Mouse (Mus musculus): ENCODE measurements around the gene Pnpla2. TPM values are rescaled to one million over a fixed set of nuclear protein-coding genes. Genes with fewer than 3 reads are reported as not detected.

Pnpla2 gene
- total and polyA plus RNA-seq, 2 experiments from 2014 or later = 6.5 to 22.2 TPM

- peaks cover 27% of the 10 kb centered on the region for H3K36me3 ChIP-seq (ENCODE audit: insufficient read depth, low read length)
- H3K4me1 ChIP-seq (ENCODE audit: insufficient read depth, low read length) = peaks cover 25% of the 10 kb centered on the region
- no peaks in the 10 kb centered on the region for H3K9me3 ChIP-seq (ENCODE audit: low read length)
- H3K27ac ChIP-seq (ENCODE audit: low read depth, low read length) = peak overlapping the region; percentile 79
- H3K4me3 ChIP-seq (ENCODE audit: low read depth, low read length) = peak overlapping the region; percentile 55
- DNase-seq (ENCODE audit: low spot score) (no peak), ATAC-seq (ENCODE audit: low FRiP score) (no peak)
- H3K27me3 ChIP-seq (ENCODE audit: insufficient read depth, low read length) = no peaks in the 10 kb centered on the region
- peak overlapping the region; percentile 92 for H3K4me2 ChIP-seq (ENCODE audit: low read depth, low read length, poor library complexity, severe bottlenecking)
- 67% methylated on average over 15 of the region's 15 CpGs for WGBS
- no peak for TF ChIP-seq CTCF (IDR thresholded peaks at IDR 0.05)
- peak overlapping the region; percentile 77 for H3K9ac ChIP-seq (replicated peaks; ENCODE audit: low read length, poor library complexity, severe bottlenecking)
Measured at GRCm38 (mm10) chr7:141433517-141434400, 21.2 kb upstream of the Pnpla2 start.

- Histone ChIP-seq H3K9me3 (ENCODE audit: low read length) (no peaks in the 10 kb centered on the region), H3K9ac (replicated peaks; ENCODE audit: low read length, poor library complexity, severe bottlenecking) (peak overlapping the region; percentile 77), H3K4me1 (ENCODE audit: insufficient read depth, low read length) (peaks cover 24% of the 10 kb centered on the region), H3K4me2 (ENCODE audit: low read depth, low read length, poor library complexity, severe bottlenecking) (peak overlapping the region; percentile 92), H3K27ac (ENCODE audit: low read depth, low read length) (peak overlapping the region; percentile 79), H3K36me3 (ENCODE audit: insufficient read depth, low read length) (peaks cover 27% of the 10 kb centered on the region), H3K27me3 (ENCODE audit: insufficient read depth, low read length) (no peaks in the 10 kb centered on the region), H3K4me3 (ENCODE audit: low read depth, low read length) (peak overlapping the region; percentile 55)
- 9% methylated on average over 8 of the region's 8 CpGs for WGBS
- ATAC-seq (ENCODE audit: low FRiP score) (no peak), DNase-seq (ENCODE audit: low spot score) (peak; percentile 76)
- no peak for TF ChIP-seq CTCF (IDR thresholded peaks at IDR 0.05)
Measured at GRCm38 (mm10) chr7:141434464-141434863, 20.5 kb upstream of the Pnpla2 start.

- peak overlapping the region; percentile 79 for H3K27ac ChIP-seq (ENCODE audit: low read depth, low read length)
- H3K4me2 ChIP-seq (ENCODE audit: low read depth, low read length, poor library complexity, severe bottlenecking) = peak overlapping the region; percentile 92
- H3K36me3 ChIP-seq (ENCODE audit: insufficient read depth, low read length) = peaks cover 25% of the 10 kb centered on the region
- peak; percentile 50 for DNase-seq (ENCODE audit: low spot score)
- TF ChIP-seq CTCF (IDR thresholded peaks at IDR 0.05) = no peak
- no peaks in the 10 kb centered on the region for H3K9me3 ChIP-seq (ENCODE audit: low read length)
- H3K4me3 ChIP-seq (ENCODE audit: low read depth, low read length) = peak overlapping the region; percentile 55
- H3K9ac ChIP-seq (replicated peaks; ENCODE audit: low read length, poor library complexity, severe bottlenecking) = peak overlapping the region; percentile 77
- peaks cover 20% of the 10 kb centered on the region for H3K4me1 ChIP-seq (ENCODE audit: insufficient read depth, low read length)
- WGBS = 4% methylated on average over 17 of the region's 17 CpGs
- no peaks in the 10 kb centered on the region for H3K27me3 ChIP-seq (ENCODE audit: insufficient read depth, low read length)
- no peak for ATAC-seq (ENCODE audit: low FRiP score)
Measured at GRCm38 (mm10) chr7:141435129-141435855, 19.7 kb upstream of the Pnpla2 start.

GRCm38 (mm10) chr7:141435856-141436522 is 19.0 kb upstream of the Pnpla2 start:
- no peak for TF ChIP-seq CTCF (IDR thresholded peaks at IDR 0.05)
- peak overlapping the region; percentile 92 for H3K4me2 ChIP-seq (ENCODE audit: low read depth, low read length, poor library complexity, severe bottlenecking)
- ATAC-seq (ENCODE audit: low FRiP score) = no peak
- DNase-seq (ENCODE audit: low spot score) = no peak
- H3K27ac ChIP-seq (ENCODE audit: low read depth, low read length) = peak overlapping the region; percentile 79; the same call in 1 of the 2 replicates
- H3K36me3 ChIP-seq (ENCODE audit: insufficient read depth, low read length) = peaks cover 19% of the 10 kb centered on the region
- no peaks in the 10 kb centered on the region for H3K9me3 ChIP-seq (ENCODE audit: low read length)
- no peaks in the 10 kb centered on the region for H3K27me3 ChIP-seq (ENCODE audit: insufficient read depth, low read length)
- peak overlapping the region; percentile 77; the same call in 1 of the 2 replicates for H3K9ac ChIP-seq (replicated peaks; ENCODE audit: low read length, poor library complexity, severe bottlenecking)
- H3K4me1 ChIP-seq (ENCODE audit: insufficient read depth, low read length) = peaks cover 20% of the 10 kb centered on the region
- peak overlapping the region; percentile 66; the same call in 1 of the 2 replicates for H3K4me3 ChIP-seq (ENCODE audit: low read depth, low read length)
- WGBS = 72% methylated on average over 9 of the region's 9 CpGs

- Histone ChIP-seq H3K36me3 (ENCODE audit: insufficient read depth, low read length) (peaks cover 15% of the 10 kb centered on the region), H3K4me2 (ENCODE audit: low read depth, low read length, poor library complexity, severe bottlenecking) (peak overlapping the region; percentile 92), H3K9me3 (ENCODE audit: low read length) (no peaks in the 10 kb centered on the region), H3K4me1 (ENCODE audit: insufficient read depth, low read length) (peaks cover 20% of the 10 kb centered on the region), H3K27me3 (ENCODE audit: insufficient read depth, low read length) (no peaks in the 10 kb centered on the region), H3K4me3 (ENCODE audit: low read depth, low read length) (peak overlapping the region; percentile 66), H3K9ac (replicated peaks; ENCODE audit: low read length, poor library complexity, severe bottlenecking) (peak overlapping the region; percentile 79), H3K27ac (ENCODE audit: low read depth, low read length) (peak overlapping the region; percentile 80; the same call in 1 of the 2 replicates)
- WGBS = 28% methylated on average over 2 of the region's 2 CpGs
- DNase-seq (ENCODE audit: low spot score) = no peak
- TF ChIP-seq CTCF (IDR thresholded peaks at IDR 0.05) = no peak
- ATAC-seq (ENCODE audit: low FRiP score) = no peak
Measured at GRCm38 (mm10) chr7:141436523-141436892, 18.5 kb upstream of the Pnpla2 start.

Data from midbrain, postnatal 0 days (tissue).